In the genomic region with DNA sequence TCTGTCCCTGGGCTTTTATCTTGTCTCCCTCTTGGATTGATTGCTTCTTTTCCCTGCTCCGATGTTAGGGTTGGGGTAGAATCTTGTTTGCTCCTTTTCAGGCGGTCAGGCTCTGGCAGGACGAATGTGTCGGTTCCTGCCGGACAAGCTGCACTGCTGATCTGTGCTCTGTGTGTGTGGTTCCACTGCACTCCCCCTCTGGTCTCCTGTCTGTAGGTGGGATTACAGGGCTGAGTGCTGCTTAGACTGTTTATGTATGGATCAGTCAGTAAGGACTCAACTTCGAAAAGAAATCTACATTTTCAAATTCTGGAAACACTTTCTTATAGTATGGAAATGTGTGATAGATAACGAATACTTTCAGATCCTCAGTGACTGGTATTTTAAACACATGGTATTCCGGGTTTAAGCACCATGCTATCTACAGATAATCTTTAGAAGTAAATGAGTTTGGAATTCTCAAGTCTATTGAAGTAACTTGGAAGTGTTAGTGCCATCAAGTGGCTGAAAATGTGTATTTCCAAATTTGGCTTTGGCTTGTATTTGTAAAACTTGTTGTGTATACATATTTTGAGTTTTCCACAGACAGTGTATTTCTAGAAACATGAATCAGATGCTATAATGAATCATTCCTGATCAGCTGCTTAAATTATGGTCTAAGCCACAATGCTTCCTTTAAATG, we compare ENCODE assay signal across 13 mouse cellular contexts. TPM values are rescaled to one million over a fixed set of nuclear protein-coding genes. Genes with fewer than 3 reads are reported as not detected.
DNase-seq lines count a peak whose midpoint lies in the region; ATAC-seq and TF ChIP-seq lines count a peak whose summit lies in the region.
"Had no signal": no experiment of that assay in that cellular context is flagged by ENCODE, and none has a peak within 500 bp of the region (broad histone marks: within the 10 kb centered on the region; RNA-seq: fewer than 3 reads in every experiment).

No protein-coding gene starts in this region.

- no peak overlapping the region for H3K4me3 ChIP-seq in heart, adult 2 months
- H3K4me3 ChIP-seq in heart, embryonic 11.5 days (ENCODE audit: low read depth, low read length), result no peak overlapping the region
- H3K4me3 ChIP-seq in liver, postnatal 0 days (ENCODE audit: low read depth, low read length), result no peak overlapping the region

- no peak for ATAC-seq in heart, embryonic 11.5 days (replicated peaks; ENCODE audit: insufficient number of reproducible peaks, low FRiP score, low TSS enrichment)
- ATAC-seq in liver, postnatal 0 days, result no peak

- no peak for TF ChIP-seq POLR2A in heart, adult 2 months (IDR thresholded peaks at IDR 0.05; ENCODE audit: insufficient read depth, low read depth, low read length)

- H3K9ac ChIP-seq in heart, adult 2 months (ENCODE audit: low read depth, low read length), result no peak overlapping the region
- no peak overlapping the region for H3K9ac ChIP-seq in heart, embryonic 11.5 days (ENCODE audit: low read depth, low read length)
- no peak overlapping the region for H3K9ac ChIP-seq in liver, postnatal 0 days (replicated peaks)
- H3K9ac ChIP-seq: liver, embryonic 14.5 days had no signal

- H3K36me3 ChIP-seq in heart, adult 2 months (ENCODE audit: control insufficient read depth, insufficient read depth, low read length), result peaks cover 7% of the 10 kb centered on the region
- peaks cover 6% of the 10 kb centered on the region; the same call in 1 of the 2 replicates for H3K36me3 ChIP-seq in heart, embryonic 11.5 days (ENCODE audit: control insufficient read depth, insufficient read depth, low read length)
- H3K36me3 ChIP-seq in liver, postnatal 0 days (replicated peaks; ENCODE audit: insufficient read depth, low read length), result peaks cover 41% of the 10 kb centered on the region

- H3K4me1 ChIP-seq in heart, adult 2 months (ENCODE audit: control insufficient read depth, insufficient read depth, low read length), result no peaks in the 10 kb centered on the region
- no peaks in the 10 kb centered on the region for H3K4me1 ChIP-seq in heart, embryonic 11.5 days (ENCODE audit: control insufficient read depth, insufficient read depth, low read length)
- no peaks in the 10 kb centered on the region for H3K4me1 ChIP-seq in liver, postnatal 0 days (ENCODE audit: insufficient read depth)

- H3K9me3 ChIP-seq in heart, embryonic 11.5 days (replicated peaks; ENCODE audit: control insufficient read depth, low read length), result no peaks in the 10 kb centered on the region
- H3K9me3 ChIP-seq in liver, postnatal 0 days (ENCODE audit: low read length), result no peaks in the 10 kb centered on the region

- no peaks in the 10 kb centered on the region for H3K27me3 ChIP-seq in heart, adult 2 months (ENCODE audit: control insufficient read depth, insufficient read depth, low read length)
- no peaks in the 10 kb centered on the region for H3K27me3 ChIP-seq in heart, embryonic 11.5 days (ENCODE audit: control insufficient read depth, insufficient read depth, low read length)
- no peaks in the 10 kb centered on the region for H3K27me3 ChIP-seq in liver, postnatal 0 days (ENCODE audit: insufficient read depth, low read length)

- intact Hi-C loops in heart, adult 2 months (cut with DNase I), result loop anchor here (10.0 kb wide), 1 partner anchor 771 kb away; no protein-coding TSS in a partner anchor

- H3K4me2 ChIP-seq in heart, embryonic 11.5 days, result no peak overlapping the region
- no peak overlapping the region for H3K4me2 ChIP-seq in liver, postnatal 0 days (ENCODE audit: low read depth, low read length)

- TF ChIP-seq CTCF in heart, adult 2 months (IDR thresholded peaks at IDR 0.05), result peak; percentile 56
- TF ChIP-seq CTCF in liver, postnatal 0 days (IDR thresholded peaks at IDR 0.05; ENCODE audit: low read depth), result 0 out of 2 replicates have a peak, but pooled peaks have one; percentile 17

- no peak for TF ChIP-seq EP300 in heart, adult 2 months (IDR thresholded peaks at IDR 0.05; ENCODE audit: insufficient read depth, low read depth, low read length)
- TF ChIP-seq EP300 in liver, postnatal 0 days (IDR thresholded peaks at IDR 0.05; ENCODE audit: low read depth), result no peak

- DNase-seq in cerebellum, adult 18-20 months, result peak; percentile 2 to 20
- no peak for DNase-seq in cerebellum, postnatal 36 days
- DNase-seq in heart, adult 2 months, result no peak
- no peak for DNase-seq in liver, postnatal 0 days
- DNase-seq in liver, result no peak
- DNase-seq in retina, embryonic 14.5 days (ENCODE audit: low spot score), result peak; percentile 46
- no peak for DNase-seq in spleen, adult 12 weeks (ENCODE audit: low spot score)
- DNase-seq: adrenal gland, postnatal 14 days; cerebellum, adult 11-12 months; kidney, adult 18-20 months; layer of hippocampus, postnatal 36 days had no signal

- H3K27ac ChIP-seq in heart, adult 2 months, result no peak overlapping the region
- H3K27ac ChIP-seq in heart, embryonic 11.5 days (ENCODE audit: low read depth, low read length), result no peak overlapping the region
- no peak overlapping the region for H3K27ac ChIP-seq in liver, postnatal 0 days (ENCODE audit: low read depth)
- H3K27ac ChIP-seq: liver, embryonic 14.5 days had no signal

- no peaks in the 10 kb centered on the region for H3K79me2 ChIP-seq in heart, adult 2 months (replicated peaks; ENCODE audit: control insufficient read depth, insufficient read depth, low read length)

- WGBS in heart, adult 2 months, result 82% methylated on average over 8 of the region's 8 CpGs
- 78% methylated on average over 8 of the region's 8 CpGs for WGBS in heart, embryonic 11.5 days (ENCODE audit: insufficient replicate concordance)
- WGBS in liver, postnatal 0 days (ENCODE audit: insufficient replicate concordance), result 84% methylated on average over 8 of the region's 8 CpGs

RNA-seq across cellular contexts. Expression of a gene that starts 26.7 kb away (rescaled TPM):
- 10 to 100 TPM; 11.1 TPM for total RNA-seq in heart, adult 2 months (2021)
- 1.9 and 4.0 TPM in 2 replicates for polyA plus RNA-seq in heart, adult 2 months (2012; rRNA removed)
- 13.8 and 20.1 TPM in 2 replicates for polyA plus RNA-seq in heart, embryonic 11.5 days (2014; fragmentation: Nextera tagmentation; extraction: Ambion mirVana)
- polyA plus RNA-seq in liver, postnatal 0 days (2015; fragmentation: Nextera tagmentation; extraction: Ambion mirVana), result 2.3 and 3.1 TPM in 2 replicates

Comparison
In these comparisons a context has a peak if more than half of its experiments do, and no peak if none do; other contexts are left out.
1. DNase-seq: peak in cerebellum, adult 18-20 months (2 of 2) and retina, embryonic 14.5 days (single experiment); none in cerebellum, postnatal 36 days (0 of 2), heart, adult 2 months (0 of 2), liver, postnatal 0 days (single experiment), liver (single experiment) and spleen, adult 12 weeks (single experiment).